In genomic region chr6:54253881-54254280, GRCm38 (mm10) we compare ENCODE assay signal across 11 mouse cellular contexts.
DNase-seq lines count a peak whose midpoint lies in the region; ATAC-seq and TF ChIP-seq lines count a peak whose summit lies in the region.
"Had no signal": no experiment of that assay in that cellular context is flagged by ENCODE, and none has a peak within 500 bp of the region (broad histone marks: within the 10 kb centered on the region; RNA-seq: fewer than 3 reads in every experiment).

No protein-coding gene starts in this region.

- 50% methylated on average over 7 of the region's 7 CpGs for WGBS in heart, embryonic 13.5 days
- WGBS in stomach, postnatal 0 days, result 79% methylated on average over 7 of the region's 7 CpGs

- peak; percentile 12 for DNase-seq in adrenal gland, postnatal 10 days
- DNase-seq in adrenal gland, adult 18-20 months (ENCODE audit: low spot score in 2 of 2), result no peak
- no peak for DNase-seq in heart, postnatal 4 days
- DNase-seq in right cerebral cortex, adult 18-20 months, result peak; percentile 42
- no peak for DNase-seq in right cerebral cortex, postnatal 4 days
- DNase-seq in stomach, postnatal 0 days (ENCODE audit: low spot score), result no peak
- no peak for DNase-seq in layer of hippocampus, postnatal 10 days (ENCODE audit: low spot score in 2 of 2)
- DNase-seq: gastrocnemius, postnatal 14 days had no signal

- TF ChIP-seq CTCF in stomach, postnatal 0 days (IDR thresholded peaks at IDR 0.05; ENCODE audit: low read depth), result no peak

- peak overlapping the region; percentile 44; the same call in 1 of the 2 replicates for H3K27ac ChIP-seq in heart, embryonic 13.5 days (replicated peaks)
- no peak overlapping the region for H3K27ac ChIP-seq in stomach, postnatal 0 days (replicated peaks)
- H3K27ac ChIP-seq: limb, embryonic 15.5 days had no signal

- no peaks in the 10 kb centered on the region for H3K27me3 ChIP-seq in heart, embryonic 13.5 days (replicated peaks)
- no peaks in the 10 kb centered on the region for H3K27me3 ChIP-seq in stomach, postnatal 0 days (ENCODE audit: control insufficient read depth, insufficient read depth, low read length)
- H3K27me3 ChIP-seq: limb, embryonic 15.5 days had no signal

- H3K36me3 ChIP-seq in heart, embryonic 13.5 days, result no peaks in the 10 kb centered on the region
- no peaks in the 10 kb centered on the region; the same call in 1 of the 2 replicates for H3K36me3 ChIP-seq in stomach, postnatal 0 days (ENCODE audit: control insufficient read depth, insufficient read depth, low read length)
- H3K36me3 ChIP-seq: limb, embryonic 15.5 days had no signal

- H3K4me2 ChIP-seq in heart, embryonic 13.5 days, result no peak overlapping the region
- no peak overlapping the region for H3K4me2 ChIP-seq in stomach, postnatal 0 days (replicated peaks; ENCODE audit: low read depth)
- H3K4me2 ChIP-seq: limb, embryonic 15.5 days; lung, embryonic 14.5 days had no signal

- H3K9me3 ChIP-seq in heart, embryonic 13.5 days, result no peaks in the 10 kb centered on the region
- no peaks in the 10 kb centered on the region for H3K9me3 ChIP-seq in stomach, postnatal 0 days (ENCODE audit: control insufficient read depth, low read length)
- H3K9me3 ChIP-seq: limb, embryonic 15.5 days had no signal

- no peak overlapping the region for H3K4me3 ChIP-seq in heart, embryonic 13.5 days
- H3K4me3 ChIP-seq in stomach, postnatal 0 days (ENCODE audit: low read depth, low read length), result no peak overlapping the region
- H3K4me3 ChIP-seq: limb, embryonic 15.5 days had no signal

- H3K4me1 ChIP-seq in heart, embryonic 13.5 days, result peaks cover 25% of the 10 kb centered on the region
- H3K4me1 ChIP-seq in stomach, postnatal 0 days (replicated peaks; ENCODE audit: control insufficient read depth, insufficient read depth), result no peaks in the 10 kb centered on the region

- TF ChIP-seq EP300 in stomach, postnatal 0 days (optimal IDR thresholded peaks at IDR 0.05), result no peak

- no peak overlapping the region for H3K9ac ChIP-seq in heart, embryonic 13.5 days
- no peak overlapping the region for H3K9ac ChIP-seq in stomach, postnatal 0 days (ENCODE audit: low read length)
- H3K9ac ChIP-seq: limb, embryonic 15.5 days; lung, embryonic 14.5 days had no signal

- no peak for ATAC-seq in heart, embryonic 13.5 days (ENCODE audit: extremely low read depth, insufficient number of reproducible peaks, low FRiP score, low TSS enrichment)
- 0 out of 2 replicates have a peak, but pooled peaks have one; percentile 10 for ATAC-seq in stomach, postnatal 0 days (ENCODE audit: low FRiP score, low TSS enrichment)

Comparison
In these comparisons a context has a peak if more than half of its experiments do, and no peak if none do; other contexts are left out.
1. DNase-seq: peak in adrenal gland, postnatal 10 days (single experiment) and right cerebral cortex, adult 18-20 months (single experiment); none in adrenal gland, adult 18-20 months (0 of 2), heart, postnatal 4 days (single experiment), right cerebral cortex, postnatal 4 days (single experiment), stomach, postnatal 0 days (single experiment) and layer of hippocampus, postnatal 10 days (0 of 2).